Mouse (Mus musculus) midbrain, postnatal 0 days (tissue): Measurements from ENCODE around the gene Tyro3. TPM values are rescaled to one million over a fixed set of nuclear protein-coding genes. Genes with fewer than 3 reads are reported as not detected.

Source experiments
- ATAC-seq: fragments of 200-750 bp; cut with Nextera tagmentation; 2 replicates; pipeline ENCODE4 v1.8.0; 2017; ENCODE audit warnings: moderate number of reproducible peaks, mild to moderate bottlenecking, moderate TSS enrichment, moderate library complexity; ENCODE audit not compliant: low FRiP score
- DNase-seq: peaks from one replicate; pipeline ENCODE4 v3.0.0-alpha.2; 2015; ENCODE audit warnings: low spot score
- H3K27ac ChIP-seq: fragments of 300-500 bp; sonication (generic); 2 replicates; pipeline ENCODE4 v1.5.1; 2014; ENCODE audit warnings: low read depth, mild to moderate bottlenecking, low read length, mixed read lengths
- H3K27me3 ChIP-seq: fragments of 300-500 bp; sonication (generic); 2 replicates; pipeline ENCODE4 v1.6.1; 2014; ENCODE audit warnings: low read length, control low read depth, mixed read lengths; ENCODE audit not compliant: insufficient read depth
- H3K36me3 ChIP-seq: fragments of 300-500 bp; sonication (generic); 2 replicates; pipeline ENCODE4 v1.6.1; 2014; ENCODE audit warnings: low read length, control low read depth, mixed read lengths; ENCODE audit not compliant: insufficient read depth
- H3K4me1 ChIP-seq: fragments of 300-500 bp; sonication (generic); 2 replicates; pipeline ENCODE4 v1.6.1; 2014; ENCODE audit warnings: mild to moderate bottlenecking, control low read depth, antibody characterized with exemption, low read length, mixed read lengths; ENCODE audit not compliant: insufficient read depth
- H3K4me2 ChIP-seq: fragments of 300-500 bp; sonication (generic); 2 replicates; pipeline ENCODE4 v1.6.1; 2014; ENCODE audit warnings: low read depth, mild to moderate bottlenecking, low read length, mixed read lengths; ENCODE audit not compliant: poor library complexity, severe bottlenecking
- H3K4me3 ChIP-seq: fragments of 300-500 bp; sonication (generic); 2 replicates; pipeline ENCODE4 v1.5.1; 2014; ENCODE audit warnings: low read depth, mild to moderate bottlenecking, low read length, moderate library complexity
- H3K9ac ChIP-seq: fragments of 300-500 bp; sonication (generic); replicated peaks from 2 replicates; pipeline ENCODE4 v1.6.1; 2014; ENCODE audit warnings: mild to moderate bottlenecking, low read length, moderate library complexity, mixed read lengths; ENCODE audit not compliant: poor library complexity, severe bottlenecking
- H3K9me3 ChIP-seq: fragments of 300-500 bp; sonication (generic); 2 replicates; pipeline ENCODE4 v1.6.1; 2016; ENCODE audit warnings: low read length, control low read depth
- CTCF ChIP-seq: IDR thresholded peaks from 2 replicates; pipeline ENCODE4 v1.5.1; 2016; ENCODE audit warnings: antibody characterized with exemption, mild to moderate bottlenecking
- WGBS: fragments of 180-500 bp; shearing (Covaris S2); extraction: QIAGEN DNeasy Blood & Tissue Kit; methylation state at CpG from one replicate; pipeline ENCODE4 v1.1.7; 2014; 5-methylcytosine and 5-hydroxymethylcytosine counted together
- polyA plus RNA-seq: library from polyadenylated mRNA; unstranded; fragments of >200 nt; fragmentation: Nextera tagmentation; extraction: Ambion mirVana; gene quantifications from 2 replicates; pipeline ENCODE4 v1.2.1, GENCODE M21; 2015
- total RNA-seq: library from RNA; depleted of rRNA; stranded (reverse); fragments of >200 nt; gene quantifications from 2 replicates; pipeline ENCODE4 v1.2.3, GENCODE M21; 2014

Tyro3 gene
- total and polyA plus RNA-seq, 2 experiments from 2014 or later = 21.3 to 66.3 TPM

DNA sequence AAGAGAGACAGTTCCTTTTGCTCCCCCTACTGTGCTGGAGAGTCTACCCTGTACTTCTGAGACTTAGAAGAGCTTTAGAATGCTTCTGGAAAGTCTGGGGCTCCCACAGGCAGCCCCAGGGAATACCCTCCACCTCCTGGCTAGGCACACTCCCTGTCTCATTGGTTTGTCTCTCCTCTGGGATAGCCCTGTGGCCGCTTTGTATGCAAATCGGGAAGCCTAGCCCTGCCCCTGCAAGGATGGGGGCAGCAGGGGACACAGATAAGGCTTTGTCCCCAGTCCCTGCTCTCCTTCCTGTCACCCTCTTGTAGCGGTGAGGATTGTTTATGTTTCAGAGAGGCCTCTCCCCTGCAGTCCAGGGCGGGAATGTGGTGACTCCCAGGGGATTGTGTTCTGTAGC lies 11.3 kb downstream of the Tyro3 start:
- ATAC-seq (no peak), DNase-seq (no peak)
- no peak overlapping the region for H3K9ac ChIP-seq
- TF ChIP-seq CTCF = no peak
- no peaks in the 10 kb centered on the region for H3K27me3 ChIP-seq
- H3K4me3 ChIP-seq = no peak overlapping the region
- no peak overlapping the region for H3K27ac ChIP-seq
- peaks cover 39% of the 10 kb centered on the region for H3K36me3 ChIP-seq
- no peaks in the 10 kb centered on the region for H3K9me3 ChIP-seq
- H3K4me2 ChIP-seq = no peak overlapping the region
- H3K4me1 ChIP-seq = no peaks in the 10 kb centered on the region
- 52% methylated on average over 4 of the region's 4 CpGs for WGBS

DNA sequence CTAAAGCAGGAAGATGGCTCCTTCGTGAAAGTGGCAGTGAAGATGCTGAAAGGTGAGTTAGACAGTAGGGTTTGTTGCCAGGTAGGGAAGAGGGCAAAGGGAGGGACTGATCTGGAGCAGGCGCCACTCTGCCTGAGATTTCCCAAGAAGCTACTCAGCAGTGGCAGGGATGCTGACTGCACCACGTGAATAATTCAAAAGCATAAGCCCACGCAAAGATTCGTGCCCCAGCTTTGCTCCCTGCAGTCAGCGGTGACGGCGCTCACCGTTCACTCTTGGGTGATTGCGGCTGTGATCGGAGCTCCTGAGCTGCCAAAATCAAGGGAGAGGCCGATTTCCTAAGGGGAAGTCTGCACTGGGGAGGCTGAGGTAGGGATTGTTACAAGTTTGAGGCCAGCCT lies 13.4 kb downstream of the Tyro3 start:
- Histone ChIP-seq H3K36me3 (peaks cover 35% of the 10 kb centered on the region), H3K4me2 (no peak overlapping the region), H3K9ac (no peak overlapping the region), H3K4me3 (no peak overlapping the region), H3K9me3 (no peaks in the 10 kb centered on the region), H3K4me1 (no peaks in the 10 kb centered on the region), H3K27ac (no peak overlapping the region), H3K27me3 (no peaks in the 10 kb centered on the region)
- DNase-seq = no peak
- TF ChIP-seq CTCF = no peak
- ATAC-seq = no peak
- 66% methylated on average over 12 of the region's 12 CpGs for WGBS

DNA sequence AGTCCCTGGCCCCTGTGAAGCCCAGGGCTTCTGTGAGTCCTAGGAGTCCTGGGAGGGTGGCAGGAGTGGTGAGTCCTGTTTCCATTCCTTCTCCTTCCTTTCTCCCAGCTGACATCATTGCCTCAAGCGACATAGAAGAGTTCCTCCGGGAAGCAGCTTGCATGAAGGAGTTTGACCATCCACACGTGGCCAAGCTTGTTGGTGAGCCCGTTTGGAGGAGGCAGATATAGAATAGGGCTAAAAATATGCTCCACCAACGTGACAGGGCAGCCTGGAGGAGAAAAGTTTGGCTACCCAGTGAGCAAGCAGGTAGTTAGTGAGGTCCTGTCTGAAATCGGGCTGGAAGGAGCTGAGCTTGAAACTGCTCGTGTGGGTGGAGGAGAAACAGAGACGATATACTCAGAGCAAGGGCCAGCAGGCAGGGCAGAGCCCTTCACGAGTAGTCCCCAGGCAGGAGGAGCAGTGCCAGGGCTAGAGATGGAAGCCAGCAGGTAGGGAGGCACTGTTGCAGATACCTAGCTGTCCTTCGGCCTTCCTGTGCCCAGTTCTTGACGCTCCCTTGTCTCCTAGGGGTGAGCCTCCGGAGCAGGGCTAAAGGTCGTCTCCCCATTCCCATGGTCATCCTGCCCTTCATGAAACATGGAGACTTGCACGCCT lies 14.1 kb downstream of the Tyro3 start:
- H3K4me3 ChIP-seq = no peak overlapping the region
- no peaks in the 10 kb centered on the region for H3K27me3 ChIP-seq
- no peaks in the 10 kb centered on the region for H3K4me1 ChIP-seq
- no peak overlapping the region for H3K4me2 ChIP-seq
- no peak overlapping the region for H3K27ac ChIP-seq
- peaks cover 36% of the 10 kb centered on the region for H3K36me3 ChIP-seq
- 90% methylated on average over 14 of the region's 14 CpGs for WGBS
- no peaks in the 10 kb centered on the region for H3K9me3 ChIP-seq
- DNase-seq (no peak), ATAC-seq (no peak)
- no peak for TF ChIP-seq CTCF
- H3K9ac ChIP-seq = no peak overlapping the region

DNA sequence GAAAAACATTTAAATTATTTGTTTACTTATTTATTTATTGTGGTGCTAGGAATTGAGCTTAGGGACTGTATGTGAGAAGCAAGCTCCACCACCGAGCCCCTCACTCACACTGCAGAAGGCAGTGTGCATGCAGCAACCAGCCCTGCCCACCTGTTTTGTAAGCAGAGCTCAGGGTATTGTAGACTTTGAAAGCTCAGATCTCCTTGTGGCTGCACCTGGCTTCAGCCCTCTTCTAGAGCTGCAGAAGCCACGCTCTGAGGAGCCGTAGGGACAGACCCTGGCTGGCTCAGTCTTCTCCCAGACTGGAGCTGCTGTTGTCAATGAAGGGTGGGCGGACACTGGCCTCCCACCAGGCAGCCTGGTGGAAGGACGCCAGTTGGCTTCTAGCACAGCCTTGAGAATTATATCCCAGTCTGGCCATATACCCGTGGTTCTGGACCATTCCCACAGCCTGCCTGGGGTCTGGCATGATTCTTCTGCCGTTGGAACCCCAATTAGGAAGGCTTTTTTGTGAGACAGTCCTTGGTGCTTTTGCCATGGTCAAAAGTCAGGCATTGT lies 16.9 kb downstream of the Tyro3 start:
- peak; percentile 70; the same call in 1 of the 2 replicates for ATAC-seq
- H3K4me1 ChIP-seq = no peaks in the 10 kb centered on the region
- WGBS = 66% methylated on average over 7 of the region's 7 CpGs
- TF ChIP-seq CTCF = no peak
- peaks cover 36% of the 10 kb centered on the region for H3K36me3 ChIP-seq
- H3K27me3 ChIP-seq = no peaks in the 10 kb centered on the region
- no peaks in the 10 kb centered on the region for H3K9me3 ChIP-seq
- no peak overlapping the region for H3K4me2 ChIP-seq
- H3K4me3 ChIP-seq = no peak overlapping the region
- DNase-seq = peak; percentile 88
- H3K27ac ChIP-seq = no peak overlapping the region
- H3K9ac ChIP-seq = no peak overlapping the region

- Histone ChIP-seq H3K9ac (no peak overlapping the region), H3K27me3 (no peaks in the 10 kb centered on the region)
- ATAC-seq = no peak
These were observed 19.1 kb downstream of the Tyro3 start for GRCm38 (mm10) chr2:119816611-119817010.

GRCm38 (mm10) chr2:119817047-119817446 lies 19.5 kb downstream of the Tyro3 start:
- H3K4me2 ChIP-seq = no peak overlapping the region
- peaks cover 14% of the 10 kb centered on the region for H3K36me3 ChIP-seq
- H3K9me3 ChIP-seq = no peaks in the 10 kb centered on the region
- no peaks in the 10 kb centered on the region for H3K4me1 ChIP-seq
- no peak for TF ChIP-seq CTCF
- no peak overlapping the region for H3K27ac ChIP-seq
- H3K9ac ChIP-seq = no peak overlapping the region
- DNase-seq (peak; percentile 88), ATAC-seq (peak; percentile 72)
- H3K4me3 ChIP-seq = no peak overlapping the region
- 82% methylated on average over 5 of the region's 5 CpGs for WGBS
- H3K27me3 ChIP-seq = no peaks in the 10 kb centered on the region

More at GRCm38 (mm10) chr2:119816611-119817010, 19.1 kb downstream of the Tyro3 start:
- no peak overlapping the region for H3K4me2 ChIP-seq
- H3K27ac ChIP-seq = no peak overlapping the region
- H3K4me1 ChIP-seq = no peaks in the 10 kb centered on the region
- WGBS = 94% methylated on average over 13 of the region's 13 CpGs
- no peak overlapping the region for H3K4me3 ChIP-seq
- no peak for TF ChIP-seq CTCF
- peaks cover 17% of the 10 kb centered on the region for H3K36me3 ChIP-seq
- no peaks in the 10 kb centered on the region for H3K9me3 ChIP-seq
- no peak for DNase-seq
